Mouse (Mus musculus) olfactory bulb, adult 2 months (tissue): Measurements from ENCODE around the gene Etfdh. TPM values are rescaled to one million over a fixed set of nuclear protein-coding genes. Genes with fewer than 3 reads are reported as not detected.

ENCODE experiments used
- H3K27ac ChIP-seq: fragments of 200-500 bp; 2 replicates; pipeline ENCODE4 v1.5.1; 2012; ENCODE audit warnings: low read depth, low read length; ENCODE audit not compliant: insufficient read depth
- H3K4me1 ChIP-seq: fragments of 200-500 bp; 2 replicates; pipeline ENCODE4 v1.6.1; 2012; ENCODE audit warnings: low read length; ENCODE audit not compliant: control insufficient read depth, insufficient read depth
- H3K4me3 ChIP-seq: fragments of 200-500 bp; 2 replicates; pipeline ENCODE4 v1.5.1; 2012; ENCODE audit warnings: mild to moderate bottlenecking, low read depth, low read length, moderate library complexity; ENCODE audit not compliant: insufficient read depth
- CTCF ChIP-seq: fragments of 200-500 bp; IDR thresholded peaks from 2 replicates; pipeline ENCODE4 v1.5.1; 2012; ENCODE audit warnings: low read depth, mild to moderate bottlenecking, low read length, moderate library complexity; ENCODE audit not compliant: insufficient read depth
- POLR2A ChIP-seq: fragments of 200-500 bp; IDR thresholded peaks from 2 replicates; pipeline ENCODE4 v1.6.1; 2012; ENCODE audit warnings: mild to moderate bottlenecking, low read depth, low read length, moderate library complexity; ENCODE audit not compliant: insufficient read depth
- WGBS: fragments of 180-500 bp; shearing (Covaris S2); methylation state at CpG from one replicate; pipeline ENCODE4 v1.1.7; 2018; 5-methylcytosine and 5-hydroxymethylcytosine counted together
- polyA plus RNA-seq: library from polyadenylated mRNA; stranded (reverse); fragments of >200 nt; gene quantifications from 2 replicates; pipeline ENCODE4 v1.2.4, GENCODE M21; 2012; ENCODE audit warnings: low replicate concordance; ENCODE audit not compliant: missing spikeins, insufficient read depth, insufficient read length

The Etfdh gene
- polyA plus RNA-seq, 1 experiment, result not detected

DNA sequence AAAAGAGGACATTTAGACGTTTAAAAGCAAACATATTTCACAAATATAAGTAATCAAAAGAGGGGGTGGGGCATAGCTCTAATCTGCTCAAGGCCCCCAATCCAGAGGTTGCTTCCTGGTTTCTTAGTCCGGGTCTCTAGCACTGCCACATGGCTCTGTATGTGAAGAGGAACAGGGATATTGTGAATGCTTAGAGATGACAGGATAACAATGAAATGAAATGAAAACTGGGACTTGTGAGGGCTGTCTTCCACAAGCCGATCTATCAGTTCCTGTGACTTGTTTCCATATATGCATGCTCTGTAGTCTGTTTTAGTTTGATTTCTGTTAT, 60.0 kb downstream of the Etfdh start:
- WGBS, result 83% methylated on average over 3 of the region's 3 CpGs
- H3K27ac ChIP-seq, result no peak overlapping the region
- no peak for TF ChIP-seq CTCF
- no peak for TF ChIP-seq POLR2A
- no peak overlapping the region for H3K4me3 ChIP-seq
- H3K4me1 ChIP-seq, result 0 out of 2 replicates have a peak, but pooled peaks cover 4% of the 10 kb centered on the region

- WGBS, result 67% methylated on average over 16 of the region's 16 CpGs
- Histone ChIP-seq H3K27ac (no peak overlapping the region), H3K4me3 (no peak overlapping the region), H3K4me1 (0 out of 2 replicates have a peak, but pooled peaks cover 4% of the 10 kb centered on the region)
- TF ChIP-seq POLR2A, result no peak
- TF ChIP-seq CTCF, result no peak
Measured at GRCm38 (mm10) chr3:79568629-79569350, 60.5 kb downstream of the Etfdh start.

DNA sequence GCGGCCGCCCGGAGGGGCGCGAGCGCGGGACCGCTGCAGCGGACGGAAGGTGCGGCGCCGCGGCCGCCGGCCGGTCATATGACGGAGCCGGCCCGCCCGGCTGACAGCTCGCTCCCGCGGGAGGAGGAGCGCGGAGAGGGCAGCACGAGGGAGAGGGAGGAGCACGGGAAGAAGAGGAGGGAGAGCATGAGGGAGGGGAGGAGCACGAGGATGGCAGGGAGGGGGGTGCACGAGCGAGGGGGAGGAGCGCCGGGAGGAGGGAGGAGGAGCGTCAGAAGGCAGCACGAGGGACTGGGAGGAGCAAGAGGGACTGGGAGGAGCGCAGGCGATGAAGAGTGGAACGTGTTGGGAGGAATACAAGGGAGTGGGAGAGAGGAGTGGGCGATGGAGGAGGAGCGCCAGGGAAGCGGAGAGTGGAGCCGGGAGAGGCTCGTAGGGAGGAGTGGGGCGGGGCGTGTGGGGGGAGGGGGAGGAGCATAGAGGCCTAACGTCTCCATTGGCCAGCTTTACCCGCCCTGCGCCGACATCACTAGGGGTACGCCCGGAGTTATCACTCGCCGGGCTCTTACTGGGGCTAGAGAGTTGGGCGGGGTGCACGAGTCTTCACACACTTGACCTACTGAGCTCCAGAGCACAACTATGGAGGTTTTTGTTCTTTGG, 61.5 kb downstream of the Etfdh start, which contains the start of gene Fnip2:
TSS of gene Fnip2 (minus strand) at position 94 of the 660 bp plus-strand sequence.
- Histone ChIP-seq H3K4me3 (peak within 1 kb of the TSS; percentile 97), H3K27ac (peak within 1 kb of the TSS; percentile 67; the same call in 1 of the 2 replicates), H3K4me1 (0 out of 2 replicates have a peak, but pooled peaks cover 4% of the 10 kb centered on the region)
- TF ChIP-seq CTCF, result no peak
- no peak for TF ChIP-seq POLR2A
- 2% methylated on average over 55 of the region's 55 CpGs for WGBS

- Histone ChIP-seq H3K27ac (no peak overlapping the region), H3K4me3 (peak overlapping the region; percentile 97), H3K4me1 (0 out of 2 replicates have a peak, but pooled peaks cover 4% of the 10 kb centered on the region)
- WGBS, result 3% methylated on average over 60 of the region's 60 CpGs
- no peak for TF ChIP-seq CTCF
- no peak for TF ChIP-seq POLR2A
Measured at GRCm38 (mm10) chr3:79566716-79567691, 62.3 kb downstream of the Etfdh start.

- Histone ChIP-seq H3K27ac (no peak overlapping the region), H3K4me3 (no peak overlapping the region), H3K4me1 (0 out of 2 replicates have a peak, but pooled peaks cover 4% of the 10 kb centered on the region)
- no peak for TF ChIP-seq POLR2A
- TF ChIP-seq CTCF, result no peak
- WGBS, result 85% methylated on average over 10 of the region's 10 CpGs
Measured at GRCm38 (mm10) chr3:79564875-79565606, 64.3 kb downstream of the Etfdh start.

DNA sequence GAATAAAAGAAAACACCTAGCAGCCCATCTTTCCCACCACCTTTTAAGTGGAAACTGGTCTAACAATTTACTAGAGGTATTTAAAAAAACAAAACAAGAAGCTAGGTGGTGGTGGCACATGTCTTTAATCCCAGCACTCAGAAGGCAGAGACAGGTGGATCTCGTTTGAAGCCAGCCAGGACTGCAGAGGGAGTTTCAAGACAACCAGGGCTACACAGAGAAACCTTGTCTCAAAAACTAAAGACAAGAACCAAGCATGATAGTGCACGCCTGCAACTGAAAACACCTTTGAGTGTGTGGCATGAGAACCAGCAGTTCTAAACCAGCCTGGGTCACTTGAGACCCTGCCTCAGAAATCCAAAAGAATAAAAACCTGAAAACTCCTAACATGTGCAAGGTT, 65.8 kb downstream of the Etfdh start:
- no peak overlapping the region for H3K27ac ChIP-seq
- TF ChIP-seq POLR2A (no peak), CTCF (no peak)
- 89% methylated on average over 2 of the region's 2 CpGs for WGBS
- peaks cover 7% of the 10 kb centered on the region for H3K4me1 ChIP-seq
- H3K4me3 ChIP-seq, result no peak overlapping the region

- TF ChIP-seq POLR2A (no peak), CTCF (no peak)
- H3K4me1 ChIP-seq, result peaks cover 7% of the 10 kb centered on the region
- WGBS, result 76% methylated on average over 10 of the region's 10 CpGs
- no peak overlapping the region for H3K4me3 ChIP-seq
- no peak overlapping the region for H3K27ac ChIP-seq
Measured at GRCm38 (mm10) chr3:79561784-79562715, 67.2 kb downstream of the Etfdh start.
